In the genomic region with DNA sequence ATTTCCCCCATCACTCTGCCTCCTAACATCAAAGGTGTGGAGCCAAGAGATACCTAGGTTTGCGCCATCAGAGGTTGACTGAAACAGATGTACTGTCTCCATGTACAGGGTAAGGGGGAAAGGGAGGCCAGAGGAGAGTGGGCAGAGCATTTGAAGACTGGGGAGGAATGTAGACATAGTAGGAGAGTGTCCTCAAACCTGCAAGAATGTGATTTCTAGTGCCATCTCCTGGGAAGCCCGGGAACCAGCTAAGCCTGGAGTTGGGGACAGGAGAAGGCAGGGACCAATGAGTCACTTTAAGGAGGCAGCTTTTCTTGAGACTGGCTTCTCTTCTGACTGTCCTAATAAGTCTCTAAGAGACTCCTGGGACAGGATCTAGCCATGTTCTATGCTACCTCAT, we compare ENCODE assay signal across 13 mouse cellular contexts. TPM values are rescaled to one million over a fixed set of nuclear protein-coding genes. Genes with fewer than 3 reads are reported as not detected.
DNase-seq lines count a peak whose midpoint lies in the region; ATAC-seq lines count a peak whose summit lies in the region.
"Had no signal": no experiment of that assay in that cellular context is flagged by ENCODE, and none has a peak within 500 bp of the region (broad histone marks: within the 10 kb centered on the region; RNA-seq: fewer than 3 reads in every experiment).

No protein-coding gene starts in this region.

- no peak overlapping the region for H3K4me3 ChIP-seq in embryonic facial prominence, embryonic 14.5 days (ENCODE audit: low read depth, low read length)
- no peak overlapping the region for H3K4me3 ChIP-seq in embryonic facial prominence, embryonic 10.5 days
- no peak overlapping the region for H3K4me3 ChIP-seq in midbrain, embryonic 14.5 days (replicated peaks; ENCODE audit: low read depth, low read length)
- H3K4me3 ChIP-seq in midbrain, embryonic 10.5 days, result no peak overlapping the region
- H3K4me3 ChIP-seq in neural tube, embryonic 15.5 days (replicated peaks), result no peak overlapping the region
- H3K4me3 ChIP-seq: forebrain, embryonic 10.5 days; limb, embryonic 15.5 days had no signal

- 0 out of 2 replicates have a peak, but pooled peaks cover 5% of the 10 kb centered on the region for H3K9me3 ChIP-seq in embryonic facial prominence, embryonic 14.5 days (ENCODE audit: control insufficient read depth, low read length)
- peaks cover 10% of the 10 kb centered on the region; the same call in 1 of the 2 replicates for H3K9me3 ChIP-seq in embryonic facial prominence, embryonic 10.5 days
- H3K9me3 ChIP-seq in midbrain, embryonic 14.5 days (ENCODE audit: control insufficient read depth, low read length), result no peaks in the 10 kb centered on the region
- H3K9me3 ChIP-seq in midbrain, embryonic 10.5 days (replicated peaks), result peaks cover 7% of the 10 kb centered on the region; the same call in 1 of the 2 replicates
- H3K9me3 ChIP-seq in neural tube, embryonic 15.5 days (replicated peaks), result no peaks in the 10 kb centered on the region
- H3K9me3 ChIP-seq: limb, embryonic 15.5 days had no signal

- H3K4me2 ChIP-seq in embryonic facial prominence, embryonic 14.5 days (ENCODE audit: low read depth, low read length), result no peak overlapping the region
- no peak overlapping the region for H3K4me2 ChIP-seq in midbrain, embryonic 14.5 days (ENCODE audit: low read length)
- no peak overlapping the region for H3K4me2 ChIP-seq in neural tube, embryonic 15.5 days
- H3K4me2 ChIP-seq: limb, embryonic 15.5 days had no signal

- ATAC-seq in embryonic facial prominence, embryonic 14.5 days (ENCODE audit: low read depth), result no peak
- ATAC-seq in midbrain, embryonic 14.5 days (ENCODE audit: low FRiP score, low TSS enrichment), result no peak
- ATAC-seq in neural tube, embryonic 15.5 days (ENCODE audit: low FRiP score), result no peak

- no peaks in the 10 kb centered on the region for H3K27me3 ChIP-seq in embryonic facial prominence, embryonic 14.5 days (replicated peaks; ENCODE audit: control insufficient read depth, insufficient read depth, low read length)
- no peaks in the 10 kb centered on the region for H3K27me3 ChIP-seq in embryonic facial prominence, embryonic 10.5 days (replicated peaks; ENCODE audit: low read depth, poor library complexity, severe bottlenecking)
- no peaks in the 10 kb centered on the region for H3K27me3 ChIP-seq in midbrain, embryonic 14.5 days (ENCODE audit: control insufficient read depth, insufficient read depth, low read length)
- no peaks in the 10 kb centered on the region for H3K27me3 ChIP-seq in midbrain, embryonic 10.5 days (ENCODE audit: low read depth, poor library complexity, severe bottlenecking)
- H3K27me3 ChIP-seq in neural tube, embryonic 15.5 days (replicated peaks), result no peaks in the 10 kb centered on the region
- H3K27me3 ChIP-seq: limb, embryonic 15.5 days had no signal

- DNase-seq in embryonic facial prominence, embryonic 14.5 days (ENCODE audit: low spot score), result peak; percentile 5
- DNase-seq in embryonic facial prominence, embryonic 10.5 days (ENCODE audit: low spot score), result no peak
- DNase-seq in kidney, postnatal 10 days, result peak; percentile 25
- no peak for DNase-seq in kidney, adult 8-10 months
- peak; percentile 9 for DNase-seq in midbrain, embryonic 14.5 days
- no peak for DNase-seq in midbrain, embryonic 10.5 days (ENCODE audit: low spot score)
- peak; percentile 37 for DNase-seq in right cerebral cortex, postnatal 14 days
- DNase-seq: gastrocnemius, postnatal 14 days; spleen, adult 18-20 months had no signal

- H3K9ac ChIP-seq in embryonic facial prominence, embryonic 14.5 days (ENCODE audit: low read depth, low read length), result no peak overlapping the region
- no peak overlapping the region for H3K9ac ChIP-seq in midbrain, embryonic 14.5 days (replicated peaks; ENCODE audit: low read length)
- H3K9ac ChIP-seq in neural tube, embryonic 15.5 days (replicated peaks), result no peak overlapping the region
- H3K9ac ChIP-seq: limb, embryonic 15.5 days had no signal

- peaks cover 30% of the 10 kb centered on the region for H3K36me3 ChIP-seq in embryonic facial prominence, embryonic 14.5 days (ENCODE audit: control insufficient read depth, insufficient read depth, low read length)
- peaks cover 40% of the 10 kb centered on the region for H3K36me3 ChIP-seq in embryonic facial prominence, embryonic 10.5 days (replicated peaks)
- peaks cover 27% of the 10 kb centered on the region for H3K36me3 ChIP-seq in midbrain, embryonic 14.5 days (ENCODE audit: control insufficient read depth, insufficient read depth, low read length)
- peaks cover 34% of the 10 kb centered on the region for H3K36me3 ChIP-seq in midbrain, embryonic 10.5 days
- H3K36me3 ChIP-seq in neural tube, embryonic 15.5 days, result peaks cover 33% of the 10 kb centered on the region

- H3K4me1 ChIP-seq in embryonic facial prominence, embryonic 14.5 days (ENCODE audit: control insufficient read depth, insufficient read depth, low read length), result no peaks in the 10 kb centered on the region
- H3K4me1 ChIP-seq in embryonic facial prominence, embryonic 10.5 days, result peaks cover 7% of the 10 kb centered on the region; the same call in 1 of the 2 replicates
- no peaks in the 10 kb centered on the region for H3K4me1 ChIP-seq in midbrain, embryonic 14.5 days (ENCODE audit: control insufficient read depth, insufficient read depth, low read length)
- no peaks in the 10 kb centered on the region for H3K4me1 ChIP-seq in midbrain, embryonic 10.5 days
- H3K4me1 ChIP-seq in neural tube, embryonic 15.5 days, result no peaks in the 10 kb centered on the region
- H3K4me1 ChIP-seq: limb, embryonic 15.5 days had no signal

- WGBS in embryonic facial prominence, embryonic 14.5 days, result 49% methylated on average over 2 of the region's 2 CpGs
- WGBS in embryonic facial prominence, embryonic 10.5 days, result 60% methylated on average over 2 of the region's 2 CpGs
- 75% methylated on average over 2 of the region's 2 CpGs for WGBS in midbrain, embryonic 14.5 days
- 72% methylated on average over 2 of the region's 2 CpGs for WGBS in midbrain, embryonic 10.5 days
- WGBS in neural tube, embryonic 15.5 days, result 64% methylated on average over 2 of the region's 2 CpGs

- no peak overlapping the region for H3K27ac ChIP-seq in embryonic facial prominence, embryonic 14.5 days (replicated peaks; ENCODE audit: low read depth, low read length)
- H3K27ac ChIP-seq in embryonic facial prominence, embryonic 10.5 days (replicated peaks), result no peak overlapping the region
- no peak overlapping the region for H3K27ac ChIP-seq in midbrain, embryonic 14.5 days (replicated peaks; ENCODE audit: low read depth, low read length)
- H3K27ac ChIP-seq in midbrain, embryonic 10.5 days (replicated peaks), result no peak overlapping the region
- no peak overlapping the region for H3K27ac ChIP-seq in neural tube, embryonic 15.5 days (replicated peaks)
- H3K27ac ChIP-seq: forebrain, embryonic 10.5 days; limb, embryonic 15.5 days; macrophage had no signal

RNA-seq across cellular contexts. Expression of a gene that starts 18.7 kb away (rescaled TPM):
- polyA plus RNA-seq in embryonic facial prominence, embryonic 14.5 days (2014; fragmentation: Nextera tagmentation; extraction: Ambion mirVana), result 12.7 and 19.0 TPM in 2 replicates
- polyA plus RNA-seq in embryonic facial prominence, embryonic 10.5 days (2016; fragmentation: Nextera tagmentation; extraction: Ambion mirVana), result 33.7 and 37.4 TPM in 2 replicates
- polyA plus RNA-seq in midbrain, embryonic 14.5 days (2014; fragmentation: Nextera tagmentation; extraction: Ambion mirVana), result 12.7 and 15.1 TPM in 2 replicates
- 26.7 and 28.5 TPM in 2 replicates for polyA plus RNA-seq in midbrain, embryonic 10.5 days (2016; fragmentation: Nextera tagmentation; extraction: Ambion mirVana)
- 15.4 and 20.4 TPM in 2 replicates for polyA plus RNA-seq in neural tube, embryonic 15.5 days (2015; fragmentation: Nextera tagmentation; extraction: Ambion mirVana)

RNA-seq across cellular contexts. Expression of a gene that starts 40.7 kb away (rescaled TPM):
- 62.1 and 63.7 TPM in 2 replicates for polyA plus RNA-seq in embryonic facial prominence, embryonic 14.5 days (2014; fragmentation: Nextera tagmentation; extraction: Ambion mirVana)
- polyA plus RNA-seq in embryonic facial prominence, embryonic 10.5 days (2016; fragmentation: Nextera tagmentation; extraction: Ambion mirVana), result 51.4 and 54.7 TPM in 2 replicates
- polyA plus RNA-seq in midbrain, embryonic 14.5 days (2014; fragmentation: Nextera tagmentation; extraction: Ambion mirVana), result 71.3 and 72.0 TPM in 2 replicates
- polyA plus RNA-seq in midbrain, embryonic 10.5 days (2016; fragmentation: Nextera tagmentation; extraction: Ambion mirVana), result 52.3 and 53.0 TPM in 2 replicates
- 81.3 and 87.0 TPM in 2 replicates for polyA plus RNA-seq in neural tube, embryonic 15.5 days (2015; fragmentation: Nextera tagmentation; extraction: Ambion mirVana)

RNA-seq across cellular contexts. Expression of a gene that starts 51.8 kb away (rescaled TPM):
- polyA plus RNA-seq in embryonic facial prominence, embryonic 14.5 days (2014; fragmentation: Nextera tagmentation; extraction: Ambion mirVana), result 9.1 and 10.7 TPM in 2 replicates
- 4.3 and 8.0 TPM in 2 replicates for polyA plus RNA-seq in embryonic facial prominence, embryonic 10.5 days (2016; fragmentation: Nextera tagmentation; extraction: Ambion mirVana)
- polyA plus RNA-seq in midbrain, embryonic 14.5 days (2014; fragmentation: Nextera tagmentation; extraction: Ambion mirVana), result 60.1 and 62.0 TPM in 2 replicates
- 2.3 and 4.8 TPM in 2 replicates for polyA plus RNA-seq in midbrain, embryonic 10.5 days (2016; fragmentation: Nextera tagmentation; extraction: Ambion mirVana)
- 53.3 and 60.8 TPM in 2 replicates for polyA plus RNA-seq in neural tube, embryonic 15.5 days (2015; fragmentation: Nextera tagmentation; extraction: Ambion mirVana)
- polyA plus RNA-seq: macrophage had no signal

Comparison
In these comparisons a context has a peak if more than half of its experiments do, and no peak if none do; other contexts are left out.
1. DNase-seq: peak in embryonic facial prominence, embryonic 14.5 days (single experiment), kidney, postnatal 10 days (single experiment), midbrain, embryonic 14.5 days (single experiment) and right cerebral cortex, postnatal 14 days (single experiment); none in embryonic facial prominence, embryonic 10.5 days (single experiment), kidney, adult 8-10 months (0 of 2) and midbrain, embryonic 10.5 days (single experiment).